Mouse (Mus musculus): ENCODE data around the gene Pon2. TPM values are rescaled to one million over a fixed set of nuclear protein-coding genes. Genes with fewer than 3 reads are reported as not detected.
"Not testable (repeated sequence)": the region's sequence is repeated elsewhere in the genome, so short reads cannot be mapped to it uniquely, and the experiment has no call there.

Pon2 gene
- polyA plus RNA-seq, 1 experiment from 2014 or later: 42.8 TPM

DNA sequence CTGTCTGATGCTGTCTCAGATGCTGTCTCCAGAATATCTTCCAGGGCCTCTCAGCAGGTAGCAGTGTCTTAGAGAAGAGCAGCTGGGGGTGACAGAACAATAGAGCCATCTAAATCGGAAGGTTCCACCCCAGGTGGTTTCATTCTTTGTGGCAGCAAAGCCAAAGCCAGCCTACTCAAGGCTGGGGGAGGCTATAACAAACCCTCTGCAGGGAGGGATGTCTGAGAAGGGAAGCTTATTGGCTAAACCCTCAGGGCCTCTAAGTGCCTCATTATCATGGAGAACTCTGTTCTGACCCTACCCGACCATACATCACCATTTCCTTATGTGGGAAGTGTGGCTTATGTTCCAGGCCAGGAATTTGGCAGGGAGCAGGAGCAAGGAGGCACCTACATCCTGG lies 26.9 kb upstream of the Pon2 start:
- Histone ChIP-seq H3K27ac (ENCODE audit: low read depth) (no peak overlapping the region), H3K27me3 (ENCODE audit: insufficient read depth, low read length) (no peaks in the 10 kb centered on the region), H3K4me2 (no peak overlapping the region), H3K9ac (no peak overlapping the region), H3K36me3 (ENCODE audit: insufficient read depth) (no peaks in the 10 kb centered on the region), H3K4me3 (ENCODE audit: low read depth, low read length) (no peak overlapping the region), H3K4me1 (ENCODE audit: insufficient read depth) (no peaks in the 10 kb centered on the region), H3K9me3 (ENCODE audit: low read depth, low read length) (no peaks in the 10 kb centered on the region)
- WGBS: 79% methylated on average over 2 of the region's 2 CpGs
- no peak for DNase-seq
- no peak for ATAC-seq (ENCODE audit: insufficient read depth)
- TF ChIP-seq CTCF (IDR thresholded peaks at IDR 0.05; ENCODE audit: low read depth): no peak

GRCm38 (mm10) chr6:5324101-5324500 lies 25.8 kb upstream of the Pon2 start:
- not testable (repeated sequence) for H3K4me3 ChIP-seq (ENCODE audit: low read depth, low read length); H3K9me3 ChIP-seq (ENCODE audit: low read depth, low read length); H3K27ac ChIP-seq (ENCODE audit: low read depth); DNase-seq; ATAC-seq (ENCODE audit: insufficient read depth); H3K36me3 ChIP-seq (ENCODE audit: insufficient read depth); H3K9ac ChIP-seq; H3K27me3 ChIP-seq (ENCODE audit: insufficient read depth, low read length); H3K4me1 ChIP-seq (ENCODE audit: insufficient read depth); H3K4me2 ChIP-seq
- 84% methylated on average over 6 of the region's 6 CpGs for WGBS

- Histone ChIP-seq H3K27ac (ENCODE audit: low read depth) (no peak overlapping the region), H3K27me3 (ENCODE audit: insufficient read depth, low read length) (no peaks in the 10 kb centered on the region), H3K4me2 (no peak overlapping the region), H3K9me3 (ENCODE audit: low read depth, low read length) (no peaks in the 10 kb centered on the region), H3K4me1 (ENCODE audit: insufficient read depth) (no peaks in the 10 kb centered on the region), H3K4me3 (ENCODE audit: low read depth, low read length) (no peak overlapping the region), H3K36me3 (ENCODE audit: insufficient read depth) (no peaks in the 10 kb centered on the region), H3K9ac (no peak overlapping the region)
- ATAC-seq (ENCODE audit: insufficient read depth): no peak
- 92% methylated on average over 9 of the region's 9 CpGs for WGBS
- DNase-seq: no peak
- TF ChIP-seq CTCF (IDR thresholded peaks at IDR 0.05; ENCODE audit: low read depth): no peak
Measured at GRCm38 (mm10) chr6:5316630-5317029, 18.4 kb upstream of the Pon2 start.

- TF ChIP-seq CTCF (IDR thresholded peaks at IDR 0.05; ENCODE audit: low read depth): no peak
- Histone ChIP-seq H3K27ac (ENCODE audit: low read depth) (no peak overlapping the region), H3K27me3 (ENCODE audit: insufficient read depth, low read length) (no peaks in the 10 kb centered on the region), H3K4me1 (ENCODE audit: insufficient read depth) (no peaks in the 10 kb centered on the region), H3K4me2 (no peak overlapping the region), H3K9me3 (ENCODE audit: low read depth, low read length) (no peaks in the 10 kb centered on the region), H3K4me3 (ENCODE audit: low read depth, low read length) (no peak overlapping the region), H3K9ac (no peak overlapping the region), H3K36me3 (ENCODE audit: insufficient read depth) (no peaks in the 10 kb centered on the region)
- WGBS: 81% methylated on average over 3 of the region's 3 CpGs
- ATAC-seq (ENCODE audit: insufficient read depth): no peak
- DNase-seq: no peak
Measured at GRCm38 (mm10) chr6:5315053-5315759, 17.0 kb upstream of the Pon2 start.

GRCm38 (mm10) chr6:5313951-5314590 lies 15.8 kb upstream of the Pon2 start:
- no peak overlapping the region for H3K4me2 ChIP-seq
- H3K4me1 ChIP-seq (ENCODE audit: insufficient read depth): no peaks in the 10 kb centered on the region
- H3K9me3 ChIP-seq (ENCODE audit: low read depth, low read length): no peaks in the 10 kb centered on the region
- H3K4me3 ChIP-seq (ENCODE audit: low read depth, low read length): no peak overlapping the region
- no peaks in the 10 kb centered on the region for H3K36me3 ChIP-seq (ENCODE audit: insufficient read depth)
- 70% methylated on average over 5 of the region's 5 CpGs for WGBS
- ATAC-seq (ENCODE audit: insufficient read depth) (no peak), DNase-seq (peak; percentile 9)
- TF ChIP-seq CTCF (IDR thresholded peaks at IDR 0.05; ENCODE audit: low read depth): no peak
- H3K27me3 ChIP-seq (ENCODE audit: insufficient read depth, low read length): no peaks in the 10 kb centered on the region
- no peak overlapping the region for H3K9ac ChIP-seq
- no peak overlapping the region for H3K27ac ChIP-seq (ENCODE audit: low read depth)

- no peaks in the 10 kb centered on the region for H3K36me3 ChIP-seq (ENCODE audit: insufficient read depth)
- H3K27ac ChIP-seq (ENCODE audit: low read depth): no peak overlapping the region
- TF ChIP-seq CTCF (IDR thresholded peaks at IDR 0.05; ENCODE audit: low read depth): no peak
- no peaks in the 10 kb centered on the region for H3K9me3 ChIP-seq (ENCODE audit: low read depth, low read length)
- no peak overlapping the region for H3K4me2 ChIP-seq
- no peak overlapping the region for H3K9ac ChIP-seq
- no peak for ATAC-seq (ENCODE audit: insufficient read depth)
- no peaks in the 10 kb centered on the region for H3K4me1 ChIP-seq (ENCODE audit: insufficient read depth)
- WGBS: 75% methylated on average over 3 of the region's 3 CpGs
- DNase-seq: no peak
- H3K27me3 ChIP-seq (ENCODE audit: insufficient read depth, low read length): no peaks in the 10 kb centered on the region
- no peak overlapping the region for H3K4me3 ChIP-seq (ENCODE audit: low read depth, low read length)
Measured at GRCm38 (mm10) chr6:5310491-5310890, 12.2 kb upstream of the Pon2 start.

DNA sequence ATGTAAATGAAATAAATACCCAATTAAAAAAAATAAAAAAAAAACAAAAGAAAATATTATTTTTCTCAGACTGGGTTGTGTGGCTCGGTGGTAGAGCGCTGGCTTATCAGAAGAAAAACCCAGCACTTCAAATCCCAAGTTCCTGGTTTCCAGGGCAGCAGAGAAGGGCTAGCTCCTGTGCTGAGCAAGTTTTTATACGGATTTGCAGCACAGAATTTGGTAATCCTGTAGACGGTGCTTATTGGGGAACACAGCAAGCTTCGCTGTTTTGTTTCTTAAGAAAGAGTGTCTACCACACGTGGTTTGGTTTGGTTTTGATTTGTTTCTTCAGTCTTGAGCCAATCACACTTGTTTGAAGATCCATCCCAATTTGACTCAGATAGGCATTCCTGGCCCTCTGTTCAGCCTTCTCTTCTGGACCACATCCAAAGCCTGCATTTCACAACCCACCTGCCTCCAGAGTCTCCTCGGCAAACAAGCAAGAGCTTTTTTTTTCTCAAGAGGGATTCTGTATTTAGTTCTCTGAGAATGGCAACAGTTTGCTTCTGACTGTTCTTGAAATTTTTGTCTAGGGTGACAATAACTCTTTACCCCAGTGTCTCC lies 11.4 kb upstream of the Pon2 start:
- H3K27ac ChIP-seq (ENCODE audit: low read depth): no peak overlapping the region
- no peak overlapping the region for H3K4me2 ChIP-seq
- no peaks in the 10 kb centered on the region for H3K9me3 ChIP-seq (ENCODE audit: low read depth, low read length)
- DNase-seq: peak; percentile 15
- H3K4me3 ChIP-seq (ENCODE audit: low read depth, low read length): no peak overlapping the region
- WGBS: 55% methylated on average over 7 of the region's 7 CpGs
- no peaks in the 10 kb centered on the region for H3K27me3 ChIP-seq (ENCODE audit: insufficient read depth, low read length)
- H3K4me1 ChIP-seq (ENCODE audit: insufficient read depth): no peaks in the 10 kb centered on the region
- no peak for TF ChIP-seq CTCF (IDR thresholded peaks at IDR 0.05; ENCODE audit: low read depth)
- no peak overlapping the region for H3K9ac ChIP-seq
- no peak for ATAC-seq (ENCODE audit: insufficient read depth)
- no peaks in the 10 kb centered on the region for H3K36me3 ChIP-seq (ENCODE audit: insufficient read depth)

Measured in lung, embryonic 14.5 days (tissue).